Mouse (Mus musculus): Measurements from ENCODE around the gene Pqbp1.
"Not testable (repeated sequence)": the region's sequence is repeated elsewhere in the genome, so short reads cannot be mapped to it uniquely, and the experiment has no call there.

The Pqbp1 gene

GRCm38 (mm10) chrX:7898880-7899874 lies at the start of gene Pqbp1, which contains the start of gene Timm17b:
TSS of gene Pqbp1 (minus strand) at chrX:7899269.
TSS of gene Timm17b (plus strand) at chrX:7899357.
- peak; percentile 86 for DNase-seq (ENCODE audit: low spot score in 2 of 2)

- peak; percentile 92 to 94 for DNase-seq (ENCODE audit: low spot score in 2 of 2)
Measured at GRCm38 (mm10) chrX:7947900-7948492, 48.9 kb upstream of the Pqbp1 start.

GRCm38 (mm10) chrX:7947108-7947899 lies 48.2 kb upstream of the Pqbp1 start, which contains the start of gene Hdac6:
TSS of gene Hdac6 (minus strand) at chrX:7947889.
- no peak for DNase-seq (ENCODE audit: low spot score in 2 of 2)

- DNase-seq (ENCODE audit: low spot score in 2 of 2): no peak
Measured at GRCm38 (mm10) chrX:7945618-7946017, 46.5 kb upstream of the Pqbp1 start.

GRCm38 (mm10) chrX:7937667-7938066 lies 38.6 kb upstream of the Pqbp1 start:
- no peak for DNase-seq (ENCODE audit: low spot score in 2 of 2)

- DNase-seq (ENCODE audit: low spot score in 2 of 2): no peak
Measured at GRCm38 (mm10) chrX:7936874-7937273, 37.8 kb upstream of the Pqbp1 start.

- DNase-seq (ENCODE audit: low spot score in 2 of 2): no peak
Measured at GRCm38 (mm10) chrX:7928270-7928790, 29.3 kb upstream of the Pqbp1 start, which contains the start of gene Eras. TSS of gene Eras (minus strand) at chrX:7928607.

GRCm38 (mm10) chrX:7927116-7927515 lies 28.0 kb upstream of the Pqbp1 start:
- no peak for DNase-seq (ENCODE audit: low spot score in 2 of 2)

- no peak for DNase-seq (ENCODE audit: low spot score in 2 of 2)
Measured at GRCm38 (mm10) chrX:7926266-7926665, 27.2 kb upstream of the Pqbp1 start.

GRCm38 (mm10) chrX:7922032-7922431 lies 23.0 kb upstream of the Pqbp1 start:
- DNase-seq (ENCODE audit: low spot score in 2 of 2): no peak

GRCm38 (mm10) chrX:7919601-7920383 lies 20.7 kb upstream of the Pqbp1 start, which contains the start of gene Pcsk1n:
TSS of gene Pcsk1n (plus strand) at chrX:7919822.
- DNase-seq (ENCODE audit: low spot score in 2 of 2): peak; percentile 39 to 41

- DNase-seq (ENCODE audit: low spot score in 2 of 2): not testable (repeated sequence)
Measured at GRCm38 (mm10) chrX:7917960-7918359, 18.9 kb upstream of the Pqbp1 start.

GRCm38 (mm10) chrX:7915669-7916068 lies 16.6 kb upstream of the Pqbp1 start:
- not testable (repeated sequence) for DNase-seq (ENCODE audit: low spot score in 2 of 2)

GRCm38 (mm10) chrX:7910473-7910872 lies 11.4 kb upstream of the Pqbp1 start:
- DNase-seq (ENCODE audit: low spot score in 2 of 2): no peak

- DNase-seq (ENCODE audit: low spot score in 2 of 2): not testable (repeated sequence)
Measured at GRCm38 (mm10) chrX:7909242-7909641, 10.2 kb upstream of the Pqbp1 start, which contains the start of gene Gm10490. TSS of gene Gm10490 (plus strand) at chrX:7909542.

GRCm38 (mm10) chrX:7907735-7908134 lies 8.7 kb upstream of the Pqbp1 start, which contains the start of gene Gm10491:
TSS of gene Gm10491 (minus strand) at chrX:7907835.
- no peak for DNase-seq (ENCODE audit: low spot score in 2 of 2)

- no peak for DNase-seq (ENCODE audit: low spot score in 2 of 2)
Measured at GRCm38 (mm10) chrX:7904441-7904840, 5.4 kb upstream of the Pqbp1 start.

- DNase-seq (ENCODE audit: low spot score in 2 of 2): no peak
Measured at GRCm38 (mm10) chrX:7898211-7898610, 858 bp downstream of the Pqbp1 start.

GRCm38 (mm10) chrX:7883841-7884567 lies 15.1 kb downstream of the Pqbp1 start, which contains the start of gene Slc35a2:
TSS of gene Slc35a2 (plus strand) at chrX:7884028.
- DNase-seq (ENCODE audit: low spot score in 2 of 2): peak; percentile 76 to 77

GRCm38 (mm10) chrX:7879819-7880218 lies 19.2 kb downstream of the Pqbp1 start:
- DNase-seq (ENCODE audit: low spot score in 2 of 2): peak; percentile 50 to 61
